Mouse (Mus musculus) stomach, adult 2 months (tissue): ENCODE results near the gene Myt1l. TPM values are rescaled to one million over a fixed set of nuclear protein-coding genes. Genes with fewer than 3 reads are reported as not detected.

Experiments used
- polyA plus RNA-seq: library from polyadenylated mRNA; depleted of rRNA; stranded (reverse); fragments of >200 nt; gene quantifications from 2 replicates; pipeline ENCODE4 v1.2.3, GENCODE M21; 2012; rRNA removed

Gene Myt1l
- polyA plus RNA-seq: 0.04 TPM in 1 of 2 replicates, not detected in the other

DNA sequence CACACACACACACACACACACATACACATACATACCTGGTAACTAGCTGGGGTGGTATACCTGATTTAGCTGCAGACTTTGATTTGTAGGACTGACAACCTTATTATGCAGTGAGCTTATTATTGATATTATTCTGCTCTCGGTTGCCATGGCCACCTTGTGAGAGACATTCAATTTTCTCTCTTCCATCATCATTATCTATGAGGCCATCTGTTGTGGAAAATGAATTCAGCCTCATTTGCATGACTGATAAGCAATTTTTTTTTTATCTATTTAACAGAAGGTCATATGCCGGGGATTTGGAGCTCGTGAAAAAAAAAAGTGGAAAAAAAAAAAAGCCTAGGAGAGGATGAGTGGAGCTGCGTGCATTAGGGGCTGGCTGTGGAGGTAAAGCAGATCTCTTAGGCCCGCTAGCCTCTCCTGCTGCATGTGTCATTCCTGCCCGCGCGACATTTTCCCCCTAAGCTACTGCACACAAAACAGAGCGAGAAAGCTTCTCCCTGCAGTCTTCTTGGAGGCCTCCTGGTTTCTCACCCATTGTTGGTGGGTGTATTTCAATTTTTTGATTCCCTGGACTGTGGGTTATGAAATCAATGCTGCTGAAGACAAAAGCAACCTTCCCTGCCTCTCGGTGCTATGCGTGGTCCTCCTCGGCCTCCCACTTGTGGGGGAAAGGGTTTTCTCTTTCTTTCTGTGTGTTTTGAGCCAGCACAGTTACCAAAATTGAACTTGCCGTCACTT is at the start of gene Myt1l:
Myt1l (plus strand) TSS at position 354 of the 741 bp plus-strand sequence.

GRCm38 (mm10) chr12:29937308-29937707 is 409.1 kb downstream of the Myt1l start, which contains the start of gene Pxdn:
Gene Pxdn, plus strand, starts transcription at chr12:29937608.

